Mouse (Mus musculus): ENCODE measurements at regions not wholly inside any gene's neighbourhood (a gene's known extent, or its start where the extent isn't known, plus 50 kb on each side); places are given as distances from the start of the nearest gene placed in this dataset.

- peak; percentile 90 for ATAC-seq (ENCODE audit: low read depth)
- H3K4me2 ChIP-seq: no peak overlapping the region
- H3K27me3 ChIP-seq: no peaks in the 10 kb centered on the region
- H3K36me3 ChIP-seq: no peaks in the 10 kb centered on the region
- H3K4me3 ChIP-seq: no peak overlapping the region
- H3K9ac ChIP-seq: no peak overlapping the region
- H3K27ac ChIP-seq (replicated peaks): no peak overlapping the region
- 0 out of 2 replicates have a peak, but pooled peaks cover 11% of the 10 kb centered on the region for H3K4me1 ChIP-seq (replicated peaks)
- WGBS: 22% methylated on average over 3 of the region's 3 CpGs
- H3K9me3 ChIP-seq: no peaks in the 10 kb centered on the region
Observed at GRCm38 (mm10) chr5:42270286-42271076, 202.7 kb downstream of the Gm16223 start.

GRCm38 (mm10) chr5:42272001-42272400 is 204.2 kb downstream of the Gm16223 start:
- WGBS: 86% methylated on average over 4 of the region's 4 CpGs
- no peaks in the 10 kb centered on the region for H3K27me3 ChIP-seq
- no peak for ATAC-seq (ENCODE audit: low read depth)
- no peaks in the 10 kb centered on the region for H3K36me3 ChIP-seq
- no peaks in the 10 kb centered on the region for H3K9me3 ChIP-seq
- H3K4me3 ChIP-seq: no peak overlapping the region
- 0 out of 2 replicates have a peak, but pooled peaks cover 11% of the 10 kb centered on the region for H3K4me1 ChIP-seq (replicated peaks)
- H3K4me2 ChIP-seq: no peak overlapping the region
- no peak overlapping the region for H3K9ac ChIP-seq
- no peak overlapping the region for H3K27ac ChIP-seq (replicated peaks)

GRCm38 (mm10) chr5:42278617-42279296 is 211.0 kb downstream of the Gm16223 start:
- Histone ChIP-seq H3K9me3 (no peaks in the 10 kb centered on the region), H3K27me3 (no peaks in the 10 kb centered on the region), H3K4me1 (replicated peaks) (no peaks in the 10 kb centered on the region), H3K9ac (no peak overlapping the region), H3K4me2 (no peak overlapping the region), H3K27ac (replicated peaks) (no peak overlapping the region), H3K4me3 (no peak overlapping the region), H3K36me3 (no peaks in the 10 kb centered on the region)
- no peak for ATAC-seq (ENCODE audit: low read depth)
- 69% methylated on average over 4 of the region's 4 CpGs for WGBS

All from neural tube, embryonic 13.5 days (tissue).